Mouse (Mus musculus) hematopoietic multipotent progenitor cell, adult 10-12 weeks (in vitro differentiated cells): Measurements from ENCODE around the gene Spin2e. TPM values are rescaled to one million over a fixed set of nuclear protein-coding genes. Genes with fewer than 3 reads are reported as not detected.

Experiments
- polyA plus RNA-seq: library from polyadenylated mRNA; stranded (reverse); fragments of >175 nt; gene quantifications from 2 replicates; pipeline ENCODE4 v1.2.3, GENCODE M21; 2012; ENCODE audit warnings: low replicate concordance

Spin2e gene
- polyA plus RNA-seq, result not detected in 2 replicates

DNA sequence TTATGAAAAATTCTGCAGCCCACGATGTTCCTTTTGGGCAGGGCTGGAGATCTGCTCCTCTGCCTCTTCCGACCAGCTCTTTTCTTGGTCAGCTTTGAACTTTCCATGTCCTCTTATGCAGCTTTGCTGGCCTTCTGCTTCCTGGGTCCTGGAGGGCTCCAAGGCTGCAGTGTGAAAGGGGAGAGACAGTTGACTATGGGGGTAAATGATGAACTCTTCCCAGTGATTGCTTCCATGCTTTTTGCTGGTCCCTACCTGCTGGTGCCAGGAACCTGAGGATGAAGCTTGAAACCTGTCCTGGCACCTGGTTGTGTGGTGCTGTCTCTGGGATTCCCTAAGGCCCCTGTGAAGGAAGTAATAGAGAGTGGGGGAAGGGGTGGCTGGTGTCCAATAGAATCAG is at the start of gene Spin2e:
Gene Spin2e, minus strand, starts transcription at position 101 of the 400 bp plus-strand sequence.

GRCm38 (mm10) chrX:31574183-31574582 is 44.5 kb downstream of the Spin2e start, which contains the start of gene Gm21883:
Gene Gm21883, minus strand, starts transcription at chrX:31574283.

Other genes starting within 250 kb of the Spin2e start
- gene Btbd35f19, start 235.0 kb downstream of the Spin2e start, polyA plus RNA-seq, result not detected in 2 replicates
- not detected in 2 replicates for gene Gm21883, start 44.6 kb downstream of the Spin2e start, polyA plus RNA-seq
- gene Btbd35f25, start 98.2 kb upstream of the Spin2e start, polyA plus RNA-seq, result not detected in 2 replicates